Mouse (Mus musculus) G1E (cell line): ENCODE results near the gene Ank.

Experiments
- CTCF ChIP-seq: IDR thresholded peaks from 2 replicates; pipeline ENCODE4 v1.5.1; 2012; ENCODE audit warnings: low read depth, low read length, inconsistent platforms, mixed read lengths
- POLR2AphosphoS5 ChIP-seq: IDR thresholded peaks from 2 replicates; pipeline ENCODE4 v1.6.1; 2012; ENCODE audit warnings: low read depth, low read length, inconsistent platforms; ENCODE audit not compliant: insufficient replicate concordance
- TAL1 ChIP-seq: conservative IDR thresholded peaks from 2 replicates; pipeline ENCODE4 v1.6.1; 2012; ENCODE audit warnings: low read depth, low read length, inconsistent platforms, mixed read lengths

DNA sequence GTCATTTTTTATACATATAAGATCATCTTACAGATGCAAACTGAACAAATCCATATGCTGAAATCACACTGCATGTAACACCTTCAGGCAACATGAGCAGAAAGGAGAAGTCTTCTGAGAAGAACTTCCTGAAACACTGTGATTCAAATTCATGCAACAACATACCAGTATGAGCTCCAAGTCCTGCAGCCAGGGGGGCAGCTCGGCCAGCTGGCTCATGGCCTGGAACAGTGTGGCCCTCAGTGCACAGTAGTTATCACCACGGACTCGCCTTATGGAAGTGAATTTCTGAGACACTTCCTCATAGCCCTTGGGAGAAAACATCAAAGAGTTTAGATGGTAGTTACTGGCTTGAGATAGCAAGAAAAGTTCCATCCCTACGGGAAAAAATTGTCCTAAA is 149.7 kb downstream of the Ank start:
- TF ChIP-seq CTCF (no peak), POLR2AphosphoS5 (no peak), TAL1 (no peak)
